Mouse (Mus musculus) spleen, postnatal 36 days (tissue): ENCODE measurements around the gene Nbeal2.

Source experiments
- DNase-seq, 2 experiments: peaks; one replicate each; pipeline ENCODE4 v3.0.0; 2022; ENCODE audit warnings: low spot score in 2 of 2, mixed read lengths in 1 of 2

Nbeal2 gene

GRCm38 (mm10) chr9:110583521-110583920, 70.4 kb downstream of the Nbeal2 start:
- DNase-seq = no peak

- DNase-seq = no peak
Measured at GRCm38 (mm10) chr9:110582161-110582560, 71.8 kb downstream of the Nbeal2 start.
